Mouse (Mus musculus) gastrocnemius, postnatal 36 days (tissue): ENCODE results near the gene Osbpl11. TPM values are rescaled to one million over a fixed set of nuclear protein-coding genes. Genes with fewer than 3 reads are reported as not detected.

Source experiments
- DNase-seq, 2 experiments: peaks; one replicate each; pipeline ENCODE4 v3.0.0; 2022
- intact Hi-C: fragments of 180-260 bp; cut with DNase I; formaldehyde crosslinking; loops from one replicate; pipeline ENCODE4 v1.15.1; 2025
- total RNA-seq, 2 experiments: library from RNA; stranded (reverse); gene quantifications; 2 replicates each; pipeline ENCODE4 v1.2.3; 2021

The Osbpl11 gene
- total RNA-seq, 2 experiments from 2014 or later, result 13.9 to 15.2 TPM

DNA sequence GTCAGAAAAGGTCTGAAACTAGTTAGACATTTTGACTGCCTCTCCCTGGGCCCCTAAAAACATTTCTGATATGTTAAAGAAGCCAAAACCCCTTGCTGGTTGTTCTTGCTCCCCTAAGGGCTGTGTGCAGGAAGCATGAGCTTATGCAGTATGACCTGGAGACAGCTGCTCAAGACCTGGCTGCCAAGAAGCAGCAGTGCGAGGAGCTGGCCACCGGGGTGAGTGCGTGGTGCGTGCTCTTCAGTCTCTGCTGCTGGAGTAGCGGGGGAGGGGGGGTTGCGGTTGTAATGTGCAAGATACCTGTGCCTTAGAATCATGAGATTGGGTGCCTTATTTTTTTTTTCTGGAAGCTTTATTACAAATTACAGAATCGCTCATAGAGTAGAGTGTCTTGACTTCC is 105.1 kb downstream of the Osbpl11 start:
- no peak for DNase-seq
- intact Hi-C loops, result no loop called here

DNA sequence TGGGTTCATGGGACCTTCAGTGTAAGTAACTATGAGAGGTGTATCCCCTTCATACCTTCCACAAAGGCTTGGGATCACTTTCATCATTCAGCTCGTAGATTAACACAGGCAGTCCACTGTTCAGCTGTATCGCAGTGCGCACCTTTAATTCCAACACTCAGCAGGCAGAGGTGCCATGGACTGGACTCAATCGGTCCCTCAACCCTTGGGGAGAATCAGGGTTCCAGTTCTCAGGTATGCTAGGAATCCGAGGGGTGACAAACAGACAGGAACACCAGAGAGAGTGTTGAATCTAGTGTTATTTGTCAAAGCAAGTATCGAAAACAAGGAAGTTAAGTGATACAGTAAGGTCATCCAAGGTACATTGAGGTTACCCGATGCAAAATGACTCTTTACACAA is 107.4 kb downstream of the Osbpl11 start:
- intact Hi-C loops, result no loop called here
- DNase-seq, result no peak

Other genes starting within 250 kb of the Osbpl11 start
- 1 to 10 TPM; 3.9 TPM for gene Iqcg, start 128.9 kb upstream of the Osbpl11 start, total RNA-seq
- 100 to 1,000 TPM; 193 to 237 TPM for gene Rpl35a, start 128.6 kb upstream of the Osbpl11 start, total RNA-seq
- gene Lmln, start 122.5 kb upstream of the Osbpl11 start, total RNA-seq, result 1 to 10 TPM; 1.2 to 1.5 TPM
- 10 to 100 TPM; 13.0 to 13.4 TPM for gene Snx4, start 66.4 kb downstream of the Osbpl11 start, total RNA-seq
- 10 to 100 TPM; 18.5 to 21.8 TPM for gene Zfp148, start 195.8 kb downstream of the Osbpl11 start, total RNA-seq